Mouse (Mus musculus): ENCODE results near the gene Snurf. TPM values are rescaled to one million over a fixed set of nuclear protein-coding genes. Genes with fewer than 3 reads are reported as not detected.

Snurf gene
- polyA plus RNA-seq (2012; rRNA removed): not detected in 2 replicates

DNA sequence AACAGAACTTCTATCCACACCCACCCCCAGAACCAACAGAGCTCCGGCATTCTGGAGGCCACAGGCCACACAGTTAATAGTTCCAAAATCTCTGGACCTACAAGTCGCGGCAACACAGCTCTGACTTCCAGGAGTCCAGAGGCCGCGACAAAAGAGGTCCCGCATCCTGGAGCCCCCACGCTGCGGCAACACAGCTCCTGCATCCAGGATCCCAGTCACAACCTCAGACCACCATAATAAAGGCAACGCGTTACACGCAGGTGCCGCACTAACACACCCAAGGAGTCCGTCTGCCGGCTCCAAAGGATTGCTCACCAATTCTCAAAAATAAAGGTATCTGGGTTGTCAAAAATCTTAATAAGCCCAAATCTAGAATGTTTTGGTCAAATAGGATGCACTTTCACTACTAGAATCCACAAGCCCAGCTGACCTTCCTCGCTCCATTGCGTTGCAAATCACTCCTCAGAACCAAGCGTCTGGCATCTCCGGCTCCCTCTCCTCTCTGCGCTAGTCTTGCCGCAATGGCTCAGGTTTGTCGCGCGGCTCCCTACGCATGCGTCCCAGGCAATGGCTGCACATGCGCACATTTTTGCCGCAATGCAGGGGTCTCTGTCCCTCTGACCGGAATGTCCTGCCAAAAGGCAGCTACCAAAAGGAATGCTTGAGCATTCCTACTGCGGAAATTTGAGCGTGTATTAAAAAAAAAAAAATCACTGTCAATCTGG, at the start of gene Snurf, which contains the start of gene Gm38393:
Gene Snurf (minus strand): TSS at position 444 of the 725 bp plus-strand sequence.
Gene Gm38393 (minus strand): TSS at position 459 of the 725 bp plus-strand sequence.
- peak; percentile 78 for DNase-seq
- no peaks in the 10 kb centered on the region for H3K27me3 ChIP-seq (replicated peaks; ENCODE audit: control insufficient read depth, insufficient read depth, low read length)
- 52% methylated on average over 30 of the region's 30 CpGs for WGBS

DNA sequence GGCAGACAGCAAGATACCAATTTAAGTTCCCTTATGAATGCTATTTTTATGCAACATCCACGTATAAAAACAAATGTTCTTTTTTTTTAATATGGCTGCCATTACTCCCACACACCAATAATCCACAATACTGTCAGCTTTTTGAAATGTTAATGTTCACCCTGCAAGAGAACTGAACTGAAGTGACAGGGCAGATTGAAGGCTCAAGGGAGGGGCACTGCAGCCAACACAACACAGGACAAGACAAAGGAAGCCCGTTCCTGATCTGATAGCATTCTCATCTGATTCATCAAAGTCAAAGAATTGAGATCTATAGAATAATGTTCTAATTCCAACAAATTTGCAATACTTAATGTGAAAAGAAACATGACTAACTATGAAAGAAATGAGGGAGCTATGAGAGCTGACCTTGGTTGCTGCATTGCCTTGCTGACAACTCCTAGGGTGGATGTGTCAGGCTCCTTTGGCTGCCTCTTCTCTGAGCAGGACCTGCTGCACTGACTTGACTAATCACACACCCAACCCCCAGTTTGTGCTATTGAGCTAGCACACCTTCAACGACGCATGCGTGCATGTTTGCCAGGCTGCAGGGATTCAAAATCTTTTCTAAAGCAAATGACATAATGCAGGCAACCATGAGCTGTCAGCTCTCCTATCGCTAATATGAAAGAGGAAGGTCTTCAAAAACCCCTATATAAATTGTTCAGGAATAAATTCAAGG, 42.8 kb upstream of the Snurf start:
- H3K36me3 ChIP-seq (ENCODE audit: control insufficient read depth, insufficient read depth, low read length): no peaks in the 10 kb centered on the region
- no peak overlapping the region for H3K27ac ChIP-seq (ENCODE audit: insufficient read depth, low read depth, low read length)
- WGBS: 78% methylated on average over 6 of the region's 6 CpGs
- H3K27me3 ChIP-seq (replicated peaks; ENCODE audit: control insufficient read depth, insufficient read depth, low read length): no peaks in the 10 kb centered on the region
- no peak for DNase-seq
- H3K4me3 ChIP-seq (ENCODE audit: insufficient read depth, low read depth, low read length): no peak overlapping the region
- H3K4me1 ChIP-seq (ENCODE audit: control insufficient read depth, insufficient read depth, low read length): no peaks in the 10 kb centered on the region
- TF ChIP-seq POLR2A (IDR thresholded peaks at IDR 0.05; ENCODE audit: low read depth, low read length) (no peak), CTCF (conservative IDR thresholded peaks at IDR 0.05; ENCODE audit: insufficient read depth, insufficient read length, low read depth, low read length) (no peak)

More for the DNA sequence above, at the start of gene Snurf, which contains the start of gene Gm38393:
- Histone ChIP-seq H3K4me1 (ENCODE audit: control insufficient read depth, insufficient read depth, low read length) (no peaks in the 10 kb centered on the region), H3K36me3 (ENCODE audit: control insufficient read depth, insufficient read depth, low read length) (no peaks in the 10 kb centered on the region), H3K4me3 (ENCODE audit: insufficient read depth, low read depth, low read length) (peak within 1 kb of the TSS; percentile 86), H3K27ac (ENCODE audit: insufficient read depth, low read depth, low read length) (no peak within 1 kb of the TSS)
- TF ChIP-seq POLR2A (IDR thresholded peaks at IDR 0.05; ENCODE audit: low read depth, low read length) (no peak), CTCF (conservative IDR thresholded peaks at IDR 0.05; ENCODE audit: insufficient read depth, insufficient read length, low read depth, low read length) (no peak)

DNA sequence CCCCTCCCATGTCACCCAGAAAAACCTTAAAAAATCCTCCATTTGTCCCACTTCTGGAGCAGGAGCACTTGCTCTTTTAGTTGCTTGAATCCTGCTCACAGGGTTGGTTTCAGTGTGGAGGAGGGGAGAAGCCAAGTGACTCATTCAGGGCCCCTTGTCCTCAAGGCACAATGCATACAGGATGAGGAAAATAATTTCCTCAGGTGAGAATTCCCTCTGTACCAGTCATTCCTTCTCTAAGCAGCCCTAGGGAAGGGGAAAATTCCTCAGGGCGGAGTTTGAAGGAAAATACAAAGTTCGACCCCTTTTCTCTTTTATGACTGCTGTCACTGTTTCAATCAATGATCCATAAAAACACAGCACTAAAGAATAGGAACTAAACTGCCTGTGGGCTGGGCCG, 8.3 kb upstream of the Snurf start:
- no peak for DNase-seq
- Histone ChIP-seq H3K27ac (ENCODE audit: insufficient read depth, low read depth, low read length) (no peak overlapping the region), H3K27me3 (replicated peaks; ENCODE audit: control insufficient read depth, insufficient read depth, low read length) (no peaks in the 10 kb centered on the region; the same call in 1 of the 2 replicates), H3K4me3 (ENCODE audit: insufficient read depth, low read depth, low read length) (no peak overlapping the region), H3K36me3 (ENCODE audit: control insufficient read depth, insufficient read depth, low read length) (no peaks in the 10 kb centered on the region), H3K4me1 (ENCODE audit: control insufficient read depth, insufficient read depth, low read length) (no peaks in the 10 kb centered on the region)
- 48% methylated on average over 3 of the region's 3 CpGs for WGBS
- no peak for TF ChIP-seq CTCF (conservative IDR thresholded peaks at IDR 0.05; ENCODE audit: insufficient read depth, insufficient read length, low read depth, low read length)
- no peak for TF ChIP-seq POLR2A (IDR thresholded peaks at IDR 0.05; ENCODE audit: low read depth, low read length)

DNA sequence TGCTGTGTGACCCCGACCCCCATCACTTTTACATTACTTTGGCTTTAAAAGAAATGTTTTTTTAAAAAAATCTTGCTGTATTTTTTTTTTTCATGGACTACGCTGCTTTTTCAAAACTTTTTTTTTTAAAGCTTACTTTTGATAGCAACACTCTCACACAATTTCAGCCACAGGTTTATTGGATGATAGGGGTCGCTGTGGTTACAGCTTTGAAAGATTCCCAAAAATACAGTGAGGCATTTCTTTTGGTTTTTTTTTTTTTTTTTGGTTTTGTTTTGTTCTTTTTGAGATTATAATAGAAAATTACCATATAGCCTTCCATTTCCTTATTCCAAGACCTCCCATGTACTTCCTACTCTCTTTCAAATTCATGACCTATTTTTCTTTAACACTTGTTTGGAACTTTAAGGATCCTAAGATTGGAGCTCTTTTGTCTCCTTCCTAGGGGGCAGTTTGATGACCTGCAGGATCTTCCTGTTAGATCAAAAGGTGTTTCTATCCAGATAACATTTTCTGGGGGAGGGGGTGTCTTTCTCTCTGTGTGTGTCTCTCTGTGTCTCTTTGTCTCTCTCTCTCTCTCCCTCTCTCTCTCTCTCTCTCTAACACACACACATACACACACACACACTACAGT, 3.0 kb upstream of the Snurf start:
- DNase-seq: peak; percentile 2
- WGBS: 38% methylated on average over 3 of the region's 3 CpGs
- Histone ChIP-seq H3K4me1 (ENCODE audit: control insufficient read depth, insufficient read depth, low read length) (no peaks in the 10 kb centered on the region), H3K36me3 (ENCODE audit: control insufficient read depth, insufficient read depth, low read length) (no peaks in the 10 kb centered on the region), H3K27ac (ENCODE audit: insufficient read depth, low read depth, low read length) (no peak overlapping the region), H3K27me3 (replicated peaks; ENCODE audit: control insufficient read depth, insufficient read depth, low read length) (no peaks in the 10 kb centered on the region), H3K4me3 (ENCODE audit: insufficient read depth, low read depth, low read length) (no peak overlapping the region)
- TF ChIP-seq CTCF (conservative IDR thresholded peaks at IDR 0.05; ENCODE audit: insufficient read depth, insufficient read length, low read depth, low read length) (no peak), POLR2A (IDR thresholded peaks at IDR 0.05; ENCODE audit: low read depth, low read length) (no peak)

DNA sequence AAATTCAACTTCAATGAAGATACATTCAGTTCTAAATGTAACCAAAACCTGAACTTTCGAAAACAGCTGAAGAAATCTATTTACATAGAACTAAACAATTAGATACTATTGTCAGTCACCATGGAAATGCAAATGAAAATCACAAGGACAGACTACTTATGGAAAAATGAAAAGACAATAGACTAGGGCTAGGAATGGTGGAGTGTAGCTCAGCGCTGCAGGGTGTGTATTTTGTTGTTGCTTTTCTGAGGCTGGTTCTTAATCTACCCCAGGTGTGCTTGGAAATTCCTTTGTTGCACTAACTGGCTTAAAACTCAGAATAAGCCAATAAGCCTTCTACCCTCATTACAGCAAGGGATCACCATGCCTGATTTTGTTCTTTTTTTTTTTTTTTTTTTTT, 1.4 kb upstream of the Snurf start:
- Histone ChIP-seq H3K27ac (ENCODE audit: insufficient read depth, low read depth, low read length) (no peak overlapping the region), H3K4me3 (ENCODE audit: insufficient read depth, low read depth, low read length) (no peak overlapping the region), H3K36me3 (ENCODE audit: control insufficient read depth, insufficient read depth, low read length) (no peaks in the 10 kb centered on the region), H3K4me1 (ENCODE audit: control insufficient read depth, insufficient read depth, low read length) (no peaks in the 10 kb centered on the region), H3K27me3 (replicated peaks; ENCODE audit: control insufficient read depth, insufficient read depth, low read length) (no peaks in the 10 kb centered on the region)
- no peak for DNase-seq
- TF ChIP-seq CTCF (conservative IDR thresholded peaks at IDR 0.05; ENCODE audit: insufficient read depth, insufficient read length, low read depth, low read length): no peak
- no peak for TF ChIP-seq POLR2A (IDR thresholded peaks at IDR 0.05; ENCODE audit: low read depth, low read length)
- 70% methylated on average over 2 of the region's 2 CpGs for WGBS

DNA sequence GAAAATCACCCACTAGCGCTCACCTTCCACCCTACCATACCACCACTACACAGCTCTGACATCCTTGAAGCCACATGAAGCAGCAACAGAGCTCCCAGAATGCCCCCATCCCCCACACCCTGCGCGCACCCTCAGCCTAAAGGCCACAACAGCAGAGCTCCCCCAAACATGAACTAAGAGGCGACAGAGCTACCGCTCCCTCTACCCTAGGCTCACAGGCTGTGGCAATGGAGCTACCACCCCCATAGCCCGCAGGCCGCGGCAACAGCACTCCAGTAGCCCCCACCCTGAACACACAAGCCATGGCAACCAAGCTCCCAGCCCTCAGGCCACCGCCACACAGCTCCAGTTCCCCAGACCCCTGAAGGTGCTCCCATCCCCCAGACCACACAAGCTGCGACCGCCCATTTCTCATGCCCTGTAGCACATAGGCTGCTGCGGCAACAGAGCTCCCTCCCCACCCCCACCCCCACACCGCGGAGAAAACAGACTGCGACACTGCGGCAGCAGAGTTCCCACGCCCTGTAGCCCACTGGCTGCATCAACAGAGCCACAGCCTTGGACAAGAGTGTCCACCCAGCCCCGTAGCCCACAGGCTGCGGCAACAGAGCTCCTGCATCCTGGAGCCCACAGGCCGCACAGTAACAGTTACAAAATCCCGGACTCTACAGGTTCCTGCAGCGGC, 786 bp downstream of the Snurf start:
- DNase-seq: peak; percentile 19
- Histone ChIP-seq H3K4me1 (ENCODE audit: control insufficient read depth, insufficient read depth, low read length) (no peaks in the 10 kb centered on the region), H3K27me3 (replicated peaks; ENCODE audit: control insufficient read depth, insufficient read depth, low read length) (no peaks in the 10 kb centered on the region), H3K4me3 (ENCODE audit: insufficient read depth, low read depth, low read length) (peak overlapping the region; percentile 86), H3K27ac (ENCODE audit: insufficient read depth, low read depth, low read length) (no peak overlapping the region), H3K36me3 (ENCODE audit: control insufficient read depth, insufficient read depth, low read length) (no peaks in the 10 kb centered on the region)
- WGBS: 44% methylated on average over 22 of the region's 22 CpGs
- TF ChIP-seq POLR2A (IDR thresholded peaks at IDR 0.05; ENCODE audit: low read depth, low read length): no peak
- TF ChIP-seq CTCF (conservative IDR thresholded peaks at IDR 0.05; ENCODE audit: insufficient read depth, insufficient read length, low read depth, low read length): no peak

Data from kidney, adult 2 months (tissue).